Mouse (Mus musculus) brain, embryonic 14.5 days (tissue): ENCODE measurements around the gene Pacs1. TPM values are rescaled to one million over a fixed set of nuclear protein-coding genes. Genes with fewer than 3 reads are reported as not detected.
"Not testable (repeated sequence)": the region's sequence is repeated elsewhere in the genome, so short reads cannot be mapped to it uniquely, and the experiment has no call there.

Experiments
- DNase-seq: peaks from one replicate; pipeline ENCODE4 v3.0.0-alpha.2; 2011; ENCODE audit warnings: low read depth
- CTCF ChIP-seq: fragments of 200-500 bp; IDR thresholded peaks from 2 replicates; pipeline ENCODE4 v1.5.1; 2012; ENCODE audit warnings: inconsistent platforms, mild to moderate bottlenecking, moderate library complexity, borderline replicate concordance; ENCODE audit not compliant: insufficient read depth, insufficient read length; ENCODE audit errors: extremely low read depth
- POLR2A ChIP-seq: fragments of 200-500 bp; IDR thresholded peaks from 2 replicates; pipeline ENCODE4 v1.6.1; 2012; ENCODE audit warnings: mild to moderate bottlenecking, inconsistent platforms, borderline replicate concordance; ENCODE audit not compliant: poor library complexity, insufficient read depth, insufficient read length, severe bottlenecking; ENCODE audit errors: extremely low read depth
- polyA plus RNA-seq: library from polyadenylated mRNA; depleted of rRNA; stranded (reverse); fragments of >200 nt; gene quantifications from 2 replicates; pipeline ENCODE4 v1.2.3, GENCODE M21; 2012

Pacs1 gene
- polyA plus RNA-seq, 1 experiment = 71.6 TPM

GRCm38 (mm10) chr19:5267015-5267414 is 5.9 kb downstream of the Pacs1 start:
- TF ChIP-seq POLR2A (no peak), CTCF (no peak)
- DNase-seq = no peak

- no peak for DNase-seq
- TF ChIP-seq POLR2A (no peak), CTCF (no peak)
These were observed 15.8 kb downstream of the Pacs1 start for GRCm38 (mm10) chr19:5257140-5257539.

GRCm38 (mm10) chr19:5236981-5237380 is 35.9 kb downstream of the Pacs1 start:
- DNase-seq = not testable (repeated sequence)

- no peak for DNase-seq
- TF ChIP-seq CTCF = no peak
- TF ChIP-seq POLR2A = no peak
These were observed 40.2 kb downstream of the Pacs1 start for GRCm38 (mm10) chr19:5232696-5233095.

- no peak for DNase-seq
- no peak for TF ChIP-seq POLR2A
- TF ChIP-seq CTCF = no peak
These were observed 42.8 kb downstream of the Pacs1 start for GRCm38 (mm10) chr19:5230110-5230509.

GRCm38 (mm10) chr19:5224624-5225023 is 48.3 kb downstream of the Pacs1 start:
- TF ChIP-seq POLR2A (no peak), CTCF (no peak)
- DNase-seq = no peak

GRCm38 (mm10) chr19:5224077-5224476 is 48.8 kb downstream of the Pacs1 start:
- no peak for DNase-seq
- no peak for TF ChIP-seq POLR2A
- TF ChIP-seq CTCF = no peak

- no peak for TF ChIP-seq POLR2A
- TF ChIP-seq CTCF = no peak
- no peak for DNase-seq
These were observed 51.0 kb downstream of the Pacs1 start for GRCm38 (mm10) chr19:5221926-5222325.

- DNase-seq = not testable (repeated sequence)
These were observed 51.6 kb downstream of the Pacs1 start for GRCm38 (mm10) chr19:5221219-5221723.

GRCm38 (mm10) chr19:5220389-5220788 is 52.5 kb downstream of the Pacs1 start:
- TF ChIP-seq CTCF (no peak), POLR2A (no peak)
- DNase-seq = no peak

- TF ChIP-seq POLR2A (no peak), CTCF (no peak)
- no peak for DNase-seq
These were observed 71.2 kb downstream of the Pacs1 start for GRCm38 (mm10) chr19:5201691-5202090.

GRCm38 (mm10) chr19:5200617-5201016 is 72.3 kb downstream of the Pacs1 start:
- DNase-seq = not testable (repeated sequence)

GRCm38 (mm10) chr19:5198553-5198952 is 74.4 kb downstream of the Pacs1 start:
- TF ChIP-seq CTCF (no peak), POLR2A (no peak)
- DNase-seq = no peak

GRCm38 (mm10) chr19:5195417-5196035 is 77.4 kb downstream of the Pacs1 start:
- TF ChIP-seq CTCF = peak; percentile 61; the same call in 1 of the 2 replicates
- TF ChIP-seq POLR2A = no peak
- DNase-seq = peak; percentile 86
